Mouse (Mus musculus): ENCODE data around the gene 6030445D17Rik. TPM values are rescaled to one million over a fixed set of nuclear protein-coding genes. Genes with fewer than 3 reads are reported as not detected.

6030445D17Rik gene
- polyA plus RNA-seq, 1 experiment from 2014 or later = 0.08 TPM

- no peak for ATAC-seq (ENCODE audit: insufficient read depth)
These were observed 20.6 kb upstream of the 6030445D17Rik start for GRCm38 (mm10) chr4:136441354-136442043.

GRCm38 (mm10) chr4:136444561-136444960 is 17.5 kb upstream of the 6030445D17Rik start:
- H3K9me3 ChIP-seq (replicated peaks) = no peaks in the 10 kb centered on the region
- 52% methylated on average over 4 of the region's 4 CpGs for WGBS (ENCODE audit: insufficient replicate concordance)
- H3K27me3 ChIP-seq = no peaks in the 10 kb centered on the region
- no peaks in the 10 kb centered on the region for H3K36me3 ChIP-seq (replicated peaks)
- H3K27ac ChIP-seq (replicated peaks) = no peak overlapping the region
- no peak overlapping the region for H3K4me2 ChIP-seq
- H3K4me1 ChIP-seq (replicated peaks) = no peaks in the 10 kb centered on the region
- ATAC-seq (ENCODE audit: insufficient read depth) = no peak
- no peak overlapping the region for H3K4me3 ChIP-seq (replicated peaks)
- H3K9ac ChIP-seq = no peak overlapping the region

More at GRCm38 (mm10) chr4:136441354-136442043, 20.6 kb upstream of the 6030445D17Rik start:
- Histone ChIP-seq H3K9me3 (replicated peaks) (no peaks in the 10 kb centered on the region), H3K9ac (no peak overlapping the region), H3K4me1 (replicated peaks) (no peaks in the 10 kb centered on the region), H3K36me3 (replicated peaks) (no peaks in the 10 kb centered on the region), H3K27ac (replicated peaks) (no peak overlapping the region), H3K4me3 (replicated peaks) (no peak overlapping the region), H3K4me2 (no peak overlapping the region), H3K27me3 (no peaks in the 10 kb centered on the region)
- WGBS (ENCODE audit: insufficient replicate concordance) = 70% methylated on average over 15 of the region's 15 CpGs

GRCm38 (mm10) chr4:136449795-136450194 is 12.3 kb upstream of the 6030445D17Rik start:
- Histone ChIP-seq H3K27ac (replicated peaks) (no peak overlapping the region), H3K9me3 (replicated peaks) (no peaks in the 10 kb centered on the region), H3K27me3 (no peaks in the 10 kb centered on the region), H3K4me3 (replicated peaks) (no peak overlapping the region), H3K9ac (no peak overlapping the region), H3K4me1 (replicated peaks) (peaks cover 8% of the 10 kb centered on the region), H3K36me3 (replicated peaks) (no peaks in the 10 kb centered on the region), H3K4me2 (no peak overlapping the region)
- 49% methylated on average over 5 of the region's 5 CpGs for WGBS (ENCODE audit: insufficient replicate concordance)
- no peak for ATAC-seq (ENCODE audit: insufficient read depth)

- no peaks in the 10 kb centered on the region for H3K9me3 ChIP-seq (replicated peaks)
- H3K4me2 ChIP-seq = no peak overlapping the region
- no peak for ATAC-seq (ENCODE audit: insufficient read depth)
- no peak overlapping the region for H3K9ac ChIP-seq
- H3K36me3 ChIP-seq (replicated peaks) = no peaks in the 10 kb centered on the region
- peaks cover 8% of the 10 kb centered on the region for H3K4me1 ChIP-seq (replicated peaks)
- no peaks in the 10 kb centered on the region for H3K27me3 ChIP-seq
- no peak overlapping the region for H3K4me3 ChIP-seq (replicated peaks)
- 71% methylated on average over 4 of the region's 4 CpGs for WGBS (ENCODE audit: insufficient replicate concordance)
- no peak overlapping the region for H3K27ac ChIP-seq (replicated peaks)
These were observed 11.8 kb upstream of the 6030445D17Rik start for GRCm38 (mm10) chr4:136450271-136450670.

GRCm38 (mm10) chr4:136451564-136451963 is 10.5 kb upstream of the 6030445D17Rik start:
- H3K4me2 ChIP-seq = no peak overlapping the region
- no peaks in the 10 kb centered on the region for H3K36me3 ChIP-seq (replicated peaks)
- WGBS (ENCODE audit: insufficient replicate concordance) = 14% methylated on average over 6 of the region's 6 CpGs
- H3K4me3 ChIP-seq (replicated peaks) = no peak overlapping the region
- no peaks in the 10 kb centered on the region for H3K9me3 ChIP-seq (replicated peaks)
- 0 out of 2 replicates have a peak, but pooled peaks have one; percentile 29 for ATAC-seq (ENCODE audit: insufficient read depth)
- peaks cover 8% of the 10 kb centered on the region for H3K4me1 ChIP-seq (replicated peaks)
- peak overlapping the region; percentile 45; the same call in 1 of the 2 replicates for H3K27ac ChIP-seq (replicated peaks)
- no peak overlapping the region for H3K9ac ChIP-seq
- H3K27me3 ChIP-seq = no peaks in the 10 kb centered on the region

GRCm38 (mm10) chr4:136452286-136452685 is 9.8 kb upstream of the 6030445D17Rik start:
- WGBS (ENCODE audit: insufficient replicate concordance) = 58% methylated on average over 3 of the region's 3 CpGs
- no peak overlapping the region for H3K4me3 ChIP-seq (replicated peaks)
- H3K27me3 ChIP-seq = no peaks in the 10 kb centered on the region
- no peaks in the 10 kb centered on the region for H3K9me3 ChIP-seq (replicated peaks)
- no peak overlapping the region for H3K27ac ChIP-seq (replicated peaks)
- no peak overlapping the region for H3K9ac ChIP-seq
- H3K36me3 ChIP-seq (replicated peaks) = no peaks in the 10 kb centered on the region
- H3K4me2 ChIP-seq = no peak overlapping the region
- no peak for ATAC-seq (ENCODE audit: insufficient read depth)
- H3K4me1 ChIP-seq (replicated peaks) = peaks cover 8% of the 10 kb centered on the region

GRCm38 (mm10) chr4:136452792-136453191 is 9.3 kb upstream of the 6030445D17Rik start:
- no peak overlapping the region for H3K27ac ChIP-seq (replicated peaks)
- H3K36me3 ChIP-seq (replicated peaks) = no peaks in the 10 kb centered on the region
- 48% methylated on average over 5 of the region's 5 CpGs for WGBS (ENCODE audit: insufficient replicate concordance)
- H3K9me3 ChIP-seq (replicated peaks) = no peaks in the 10 kb centered on the region
- ATAC-seq (ENCODE audit: insufficient read depth) = peak; percentile 43; the same call in 1 of the 2 replicates
- H3K4me3 ChIP-seq (replicated peaks) = no peak overlapping the region
- H3K9ac ChIP-seq = no peak overlapping the region
- H3K4me1 ChIP-seq (replicated peaks) = peaks cover 8% of the 10 kb centered on the region
- H3K4me2 ChIP-seq = no peak overlapping the region
- no peaks in the 10 kb centered on the region for H3K27me3 ChIP-seq

GRCm38 (mm10) chr4:136454850-136455260 is 7.2 kb upstream of the 6030445D17Rik start:
- no peaks in the 10 kb centered on the region for H3K9me3 ChIP-seq (replicated peaks)
- H3K27me3 ChIP-seq = peaks cover 9% of the 10 kb centered on the region
- H3K4me3 ChIP-seq (replicated peaks) = peak overlapping the region; percentile 18; the same call in 1 of the 2 replicates
- no peaks in the 10 kb centered on the region for H3K36me3 ChIP-seq (replicated peaks)
- no peak overlapping the region for H3K27ac ChIP-seq (replicated peaks)
- peak overlapping the region; percentile 46 for H3K4me2 ChIP-seq
- no peak for ATAC-seq (ENCODE audit: insufficient read depth)
- whole genome bisulfite sequencing (ENCODE audit: insufficient replicate concordance) = 7% methylated on average over 10 of the region's 10 CpGs
- H3K9ac ChIP-seq = no peak overlapping the region
- H3K4me1 ChIP-seq (replicated peaks) = peaks cover 8% of the 10 kb centered on the region

GRCm38 (mm10) chr4:136456516-136457218 is 5.4 kb upstream of the 6030445D17Rik start:
- no peak for ATAC-seq (ENCODE audit: insufficient read depth)
- Histone ChIP-seq H3K27me3 (peaks cover 25% of the 10 kb centered on the region), H3K9ac (no peak overlapping the region), H3K4me2 (no peak overlapping the region), H3K36me3 (replicated peaks) (no peaks in the 10 kb centered on the region), H3K9me3 (replicated peaks) (no peaks in the 10 kb centered on the region), H3K27ac (replicated peaks) (no peak overlapping the region), H3K4me3 (replicated peaks) (no peak overlapping the region), H3K4me1 (replicated peaks) (peaks cover 6% of the 10 kb centered on the region)
- WGBS (ENCODE audit: insufficient replicate concordance) = 68% methylated on average over 6 of the region's 6 CpGs

- no peak overlapping the region for H3K27ac ChIP-seq (replicated peaks)
- H3K4me2 ChIP-seq = no peak overlapping the region
- H3K9ac ChIP-seq = no peak overlapping the region
- 63% methylated on average over 7 of the region's 7 CpGs for WGBS (ENCODE audit: insufficient replicate concordance)
- no peaks in the 10 kb centered on the region for H3K36me3 ChIP-seq (replicated peaks)
- ATAC-seq (ENCODE audit: insufficient read depth) = no peak
- H3K4me3 ChIP-seq (replicated peaks) = no peak overlapping the region
- peaks cover 41% of the 10 kb centered on the region for H3K27me3 ChIP-seq
- H3K9me3 ChIP-seq (replicated peaks) = no peaks in the 10 kb centered on the region
- H3K4me1 ChIP-seq (replicated peaks) = peaks cover 9% of the 10 kb centered on the region; the same call in 1 of the 2 replicates
These were observed 3.8 kb upstream of the 6030445D17Rik start for GRCm38 (mm10) chr4:136458276-136458675.

GRCm38 (mm10) chr4:136459210-136459609 is 2.8 kb upstream of the 6030445D17Rik start:
- WGBS (ENCODE audit: insufficient replicate concordance) = 69% methylated on average over 12 of the region's 12 CpGs
- ATAC-seq (ENCODE audit: insufficient read depth) = no peak
- Histone ChIP-seq H3K9ac (no peak overlapping the region), H3K4me2 (no peak overlapping the region), H3K27ac (replicated peaks) (no peak overlapping the region), H3K4me3 (replicated peaks) (no peak overlapping the region), H3K4me1 (replicated peaks) (peaks cover 9% of the 10 kb centered on the region; the same call in 1 of the 2 replicates), H3K36me3 (replicated peaks) (no peaks in the 10 kb centered on the region), H3K27me3 (peaks cover 50% of the 10 kb centered on the region), H3K9me3 (replicated peaks) (no peaks in the 10 kb centered on the region)

Data from liver, embryonic 15.5 days (tissue).